13 mouse cellular contexts compared by ENCODE assay signal in the genomic region with DNA sequence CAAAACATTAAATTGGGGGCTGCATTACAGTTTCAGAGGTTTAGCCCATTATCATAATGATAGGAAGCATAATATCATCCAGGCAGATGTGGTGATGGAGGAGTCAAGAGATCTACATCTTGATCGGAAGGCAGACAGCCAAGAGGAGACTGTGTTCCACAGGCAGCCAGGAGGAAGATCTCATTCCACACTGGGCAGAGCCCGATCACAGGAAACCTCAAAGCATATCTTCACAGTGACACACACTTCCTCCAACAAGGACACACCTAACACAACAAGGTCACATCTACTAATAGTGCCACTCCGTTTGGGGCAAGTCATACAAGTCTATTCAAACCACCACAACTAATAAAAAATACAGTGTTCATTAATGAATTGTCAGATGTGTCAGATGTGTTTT.
"Had no signal": no experiment of that assay in that cellular context is flagged by ENCODE, and none has a peak within 500 bp of the region (broad histone marks: within the 10 kb centered on the region; RNA-seq: fewer than 3 reads in every experiment).

No protein-coding gene starts in this region.

- H3K4me3 ChIP-seq: megakaryocyte, embryonic 14.5 days; midbrain, embryonic 13.5 days; midbrain, embryonic 15.5 days; neural tube, embryonic 12.5 days; stomach, embryonic 15.5 days had no signal

- H3K27ac ChIP-seq: midbrain, embryonic 13.5 days; midbrain, embryonic 15.5 days; neural tube, embryonic 12.5 days; stomach, embryonic 15.5 days; stomach, postnatal 0 days had no signal

- ATAC-seq: midbrain, embryonic 13.5 days; midbrain, embryonic 15.5 days had no signal

- H3K4me1 ChIP-seq: midbrain, embryonic 13.5 days; midbrain, embryonic 15.5 days; neural tube, embryonic 12.5 days; stomach, embryonic 15.5 days had no signal

- DNase-seq: lung, adult 18-20 months; lung, embryonic 14.5 days; lung, postnatal 10 days; lung, postnatal 4 days; right cerebral cortex, postnatal 14 days; thymus, postnatal 14 days; thymus, postnatal 36 days had no signal

- H3K36me3 ChIP-seq: midbrain, embryonic 13.5 days; midbrain, embryonic 15.5 days; neural tube, embryonic 12.5 days; stomach, embryonic 15.5 days had no signal

- H3K27me3 ChIP-seq: midbrain, embryonic 13.5 days; midbrain, embryonic 15.5 days; neural tube, embryonic 12.5 days; stomach, embryonic 15.5 days had no signal
